Mouse (Mus musculus) forebrain, embryonic 16.5 days (tissue): Measurements from ENCODE around the gene Hps5. TPM values are rescaled to one million over a fixed set of nuclear protein-coding genes. Genes with fewer than 3 reads are reported as not detected.
"Not testable (repeated sequence)": the region's sequence is repeated elsewhere in the genome, so short reads cannot be mapped to it uniquely, and the experiment has no call there.

Experiments used
- ATAC-seq: fragments of 200-750 bp; cut with Nextera tagmentation; 2 replicates; pipeline ENCODE4 v1.8.0; 2017; ENCODE audit warnings: mild to moderate bottlenecking, moderate library complexity
- H3K27ac ChIP-seq: fragments of 300-500 bp; sonication (generic); 2 replicates; pipeline ENCODE4 v1.5.1; 2014; ENCODE audit warnings: low read length, control low read depth
- H3K27me3 ChIP-seq: fragments of 300-500 bp; sonication (generic); replicated peaks from 2 replicates; pipeline ENCODE4 v1.6.1; 2014; ENCODE audit warnings: low read length; ENCODE audit not compliant: control insufficient read depth, insufficient read depth
- H3K36me3 ChIP-seq: fragments of 300-500 bp; sonication (generic); 2 replicates; pipeline ENCODE4 v1.6.1; 2014; ENCODE audit not compliant: control insufficient read depth, insufficient read depth
- H3K4me1 ChIP-seq: fragments of 300-500 bp; sonication (generic); replicated peaks from 2 replicates; pipeline ENCODE4 v1.6.1; 2014; ENCODE audit warnings: low read length; ENCODE audit not compliant: control insufficient read depth, insufficient read depth
- H3K4me2 ChIP-seq: fragments of 300-500 bp; sonication (generic); 2 replicates; pipeline ENCODE4 v1.6.1; 2014; ENCODE audit warnings: mild to moderate bottlenecking, low read length, control low read depth
- H3K4me3 ChIP-seq: fragments of 300-500 bp; sonication (generic); replicated peaks from 2 replicates; pipeline ENCODE4 v1.5.1; 2014; ENCODE audit warnings: mild to moderate bottlenecking, low read length, control low read depth
- H3K9ac ChIP-seq: fragments of 300-500 bp; sonication (generic); replicated peaks from 2 replicates; pipeline ENCODE4 v1.6.1; 2014; ENCODE audit warnings: low read depth, low read length, control low read depth
- H3K9me3 ChIP-seq: fragments of 300-500 bp; sonication (generic); 2 replicates; pipeline ENCODE4 v1.6.1; 2016; ENCODE audit warnings: low read length; ENCODE audit not compliant: control insufficient read depth
- WGBS: fragments of 180-500 bp; shearing (Covaris S2); extraction: QIAGEN DNeasy Blood & Tissue Kit; methylation state at CpG from one replicate; pipeline ENCODE4 v1.1.7; 2014; 5-methylcytosine and 5-hydroxymethylcytosine counted together
- polyA plus RNA-seq: library from polyadenylated mRNA; unstranded; fragments of >200 nt; fragmentation: Nextera tagmentation; extraction: Ambion mirVana; gene quantifications from 2 replicates; pipeline ENCODE4 v1.2.1, GENCODE M21; 2015

Hps5 gene
- polyA plus RNA-seq, 1 experiment from 2014 or later = 16.9 TPM

- ATAC-seq = no peak
- no peaks in the 10 kb centered on the region for H3K27me3 ChIP-seq
- H3K9me3 ChIP-seq = no peaks in the 10 kb centered on the region
- no peak overlapping the region for H3K4me3 ChIP-seq
- no peaks in the 10 kb centered on the region for H3K4me1 ChIP-seq
- no peaks in the 10 kb centered on the region for H3K36me3 ChIP-seq
- H3K27ac ChIP-seq = no peak overlapping the region
- no peak overlapping the region for H3K4me2 ChIP-seq
- no peak overlapping the region for H3K9ac ChIP-seq
- WGBS = 31% methylated on average over 3 of the region's 3 CpGs
Measured at GRCm38 (mm10) chr7:46748459-46748858, 47.4 kb downstream of the Hps5 start.

DNA sequence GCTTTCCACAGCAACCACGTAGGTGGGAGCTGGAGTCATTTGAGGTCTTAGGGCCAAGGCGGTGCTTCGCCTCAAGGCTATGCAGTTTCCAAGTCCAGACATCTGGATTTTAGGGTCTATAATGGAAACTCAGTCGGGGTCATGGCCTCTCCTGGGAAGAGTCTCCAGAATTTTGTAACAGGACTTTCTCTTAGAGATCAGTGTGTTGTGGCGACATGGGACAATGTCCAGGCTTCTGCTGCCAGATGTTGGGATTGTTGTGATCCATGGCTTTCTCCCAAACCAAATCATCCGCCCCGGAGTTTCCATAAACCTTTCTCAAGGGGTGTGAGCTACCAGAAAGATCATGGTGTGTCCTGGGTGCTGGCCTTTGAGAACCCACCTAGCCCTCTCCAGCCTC, 49.5 kb downstream of the Hps5 start:
- Histone ChIP-seq H3K4me3 (no peak overlapping the region), H3K27me3 (no peaks in the 10 kb centered on the region), H3K9me3 (no peaks in the 10 kb centered on the region), H3K27ac (no peak overlapping the region), H3K9ac (no peak overlapping the region), H3K36me3 (no peaks in the 10 kb centered on the region), H3K4me2 (no peak overlapping the region), H3K4me1 (no peaks in the 10 kb centered on the region)
- 92% methylated on average over 7 of the region's 7 CpGs for WGBS
- no peak for ATAC-seq

DNA sequence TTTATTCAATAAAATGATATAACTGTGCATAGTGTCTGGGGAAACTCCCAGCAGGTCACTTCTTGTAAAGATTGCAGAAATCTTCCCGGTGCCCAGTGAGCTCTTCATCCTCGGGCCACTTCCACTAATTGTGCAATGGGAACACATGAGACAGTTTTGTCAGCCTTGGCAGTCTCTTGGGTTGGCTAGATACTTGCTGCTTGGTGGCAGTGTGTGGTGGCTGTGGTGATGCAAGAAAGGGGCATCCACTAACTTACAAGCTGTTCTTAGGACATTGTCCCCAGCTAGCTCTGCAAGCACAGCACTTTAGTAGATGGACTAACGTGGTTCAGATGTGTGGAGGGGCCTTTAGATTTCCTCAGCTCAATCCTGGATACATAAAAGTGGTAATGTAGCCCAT, 50.0 kb downstream of the Hps5 start:
- no peaks in the 10 kb centered on the region for H3K36me3 ChIP-seq
- no peak overlapping the region for H3K4me3 ChIP-seq
- no peak overlapping the region for H3K4me2 ChIP-seq
- WGBS = 74% methylated on average over 3 of the region's 3 CpGs
- H3K27ac ChIP-seq = no peak overlapping the region
- H3K9ac ChIP-seq = no peak overlapping the region
- ATAC-seq = no peak
- H3K9me3 ChIP-seq = no peaks in the 10 kb centered on the region
- no peaks in the 10 kb centered on the region for H3K27me3 ChIP-seq
- no peaks in the 10 kb centered on the region for H3K4me1 ChIP-seq

GRCm38 (mm10) chr7:46742880-46743279, 53.0 kb downstream of the Hps5 start, which contains the start of gene Saa1:
Gene Saa1 (minus strand): TSS chr7:46742980.
- not testable (repeated sequence) for H3K27ac ChIP-seq, ATAC-seq
- WGBS = 81% methylated on average over 3 of the region's 3 CpGs

GRCm38 (mm10) chr7:46740041-46740440, 55.8 kb downstream of the Hps5 start:
- H3K9ac ChIP-seq, H3K4me3 ChIP-seq, H3K27ac ChIP-seq, H3K4me2 ChIP-seq, H3K4me1 ChIP-seq, H3K9me3 ChIP-seq, H3K36me3 ChIP-seq, ATAC-seq, H3K27me3 ChIP-seq: not testable (repeated sequence)
- WGBS = 76% methylated on average over 5 of the region's 5 CpGs

More at GRCm38 (mm10) chr7:46742880-46743279, 53.0 kb downstream of the Hps5 start, which contains the start of gene Saa1:
- not testable (repeated sequence) for H3K27me3 ChIP-seq, H3K9me3 ChIP-seq, H3K4me3 ChIP-seq, H3K9ac ChIP-seq, H3K36me3 ChIP-seq, H3K4me1 ChIP-seq, H3K4me2 ChIP-seq

DNA sequence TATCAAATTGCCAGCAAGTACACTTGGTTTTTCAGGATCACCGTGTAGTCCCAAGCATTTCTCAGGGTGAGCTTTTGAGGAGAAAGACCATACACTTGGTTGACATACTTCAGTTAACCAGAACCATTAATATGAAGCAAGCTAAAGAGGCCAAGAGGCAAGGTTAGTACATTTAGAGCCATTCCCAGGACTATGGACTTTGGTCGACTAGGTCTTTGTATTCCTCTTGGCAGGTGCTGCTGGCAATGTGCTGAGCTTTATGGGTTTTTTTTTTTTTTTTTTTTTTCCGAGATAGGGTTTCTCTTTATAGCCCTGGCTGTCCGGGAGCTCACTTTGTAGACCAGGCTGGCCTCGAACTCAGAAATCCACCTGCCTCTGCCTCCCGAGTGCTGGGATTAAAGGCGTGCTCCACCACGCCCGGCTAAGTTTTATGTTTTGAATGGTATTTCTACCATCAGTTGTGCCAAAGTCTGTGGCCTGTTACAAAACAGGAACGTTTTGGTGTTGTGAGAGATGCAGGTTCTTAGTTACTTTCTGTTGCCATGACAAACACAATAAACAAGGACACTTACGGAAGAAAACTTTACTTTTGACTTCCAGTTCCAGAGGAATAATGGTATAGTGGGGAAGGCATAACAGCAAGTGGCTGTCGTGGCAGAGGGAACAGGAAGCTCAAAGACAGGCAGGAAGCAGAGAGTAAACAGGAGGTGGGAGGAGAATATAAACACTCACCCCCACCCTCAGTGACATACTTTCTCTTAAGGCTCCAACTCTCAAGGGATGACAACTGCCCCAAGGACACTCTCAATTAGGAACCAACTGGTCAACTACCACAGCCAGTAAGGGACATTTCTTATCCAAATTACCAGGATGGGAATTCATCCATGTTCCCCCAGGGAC, 57.1 kb downstream of the Hps5 start:
- H3K9me3 ChIP-seq = no peaks in the 10 kb centered on the region
- WGBS = 86% methylated on average over 12 of the region's 12 CpGs
- ATAC-seq = no peak
- no peaks in the 10 kb centered on the region for H3K36me3 ChIP-seq
- H3K4me2 ChIP-seq = no peak overlapping the region
- no peak overlapping the region for H3K9ac ChIP-seq
- H3K4me3 ChIP-seq = no peak overlapping the region
- H3K27me3 ChIP-seq = no peaks in the 10 kb centered on the region
- H3K27ac ChIP-seq = no peak overlapping the region
- H3K4me1 ChIP-seq = no peaks in the 10 kb centered on the region

DNA sequence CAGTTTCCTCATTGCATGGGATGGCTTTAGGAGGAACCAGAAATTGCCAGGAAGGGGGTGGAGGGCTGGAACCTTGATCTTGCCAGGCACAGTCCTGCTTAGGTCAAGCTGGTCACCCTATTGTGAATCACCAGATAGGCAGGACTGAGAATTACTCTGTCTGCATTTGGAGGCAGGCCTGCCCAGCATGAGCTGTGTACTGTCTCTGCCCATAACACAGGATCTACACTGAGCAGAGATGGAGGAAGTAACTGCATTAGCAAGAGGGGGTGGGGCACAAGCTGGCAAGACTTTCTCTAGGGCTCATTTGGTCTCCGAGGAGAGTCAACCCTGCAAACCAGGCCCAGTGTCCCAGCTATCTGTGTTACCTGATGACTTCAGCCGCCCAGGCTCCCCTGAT, 60.9 kb downstream of the Hps5 start:
- H3K9me3 ChIP-seq = no peaks in the 10 kb centered on the region
- WGBS = 87% methylated on average over 2 of the region's 2 CpGs
- H3K4me1 ChIP-seq = no peaks in the 10 kb centered on the region

GRCm38 (mm10) chr7:46732458-46732857, 63.4 kb downstream of the Hps5 start, which contains the start of gene Saa4:
Gene Saa4 (minus strand): TSS chr7:46732603.
- Histone ChIP-seq H3K4me1 (no peaks in the 10 kb centered on the region), H3K27ac (no peak within 1 kb of the TSS), H3K27me3 (no peaks in the 10 kb centered on the region), H3K4me2 (no peak within 1 kb of the TSS), H3K9me3 (no peaks in the 10 kb centered on the region), H3K9ac (no peak within 1 kb of the TSS), H3K4me3 (no peak within 1 kb of the TSS), H3K36me3 (no peaks in the 10 kb centered on the region)
- no peak for ATAC-seq
- 86% methylated on average over 4 of the region's 4 CpGs for WGBS

More for the DNA sequence above, 60.9 kb downstream of the Hps5 start:
- no peak for ATAC-seq
- no peaks in the 10 kb centered on the region for H3K36me3 ChIP-seq
- no peaks in the 10 kb centered on the region for H3K27me3 ChIP-seq
- H3K4me2 ChIP-seq = no peak overlapping the region
- H3K4me3 ChIP-seq = no peak overlapping the region
- H3K9ac ChIP-seq = no peak overlapping the region
- no peak overlapping the region for H3K27ac ChIP-seq

DNA sequence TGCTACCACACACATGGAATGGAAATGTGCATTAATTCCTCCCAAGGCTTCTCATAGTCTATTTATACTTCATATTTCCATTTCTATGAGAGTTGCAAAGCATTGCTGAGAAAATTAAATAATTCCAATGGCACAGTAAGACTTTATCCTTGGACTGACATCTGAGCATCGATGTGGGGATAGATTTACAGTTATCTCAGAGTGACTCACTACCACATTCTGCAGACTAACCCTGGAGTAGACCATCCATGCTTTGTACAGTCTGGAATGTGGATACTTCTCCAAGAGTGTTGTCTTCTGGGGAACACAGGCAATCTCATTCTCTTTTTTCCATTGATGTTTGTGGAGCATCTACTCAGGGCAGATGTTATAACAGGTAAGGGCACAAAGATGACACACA, 68.3 kb downstream of the Hps5 start:
- 95% methylated on average over 1 of the region's 1 CpGs for WGBS
- Histone ChIP-seq H3K9me3 (no peaks in the 10 kb centered on the region), H3K4me1 (no peaks in the 10 kb centered on the region), H3K9ac (no peak overlapping the region), H3K4me2 (no peak overlapping the region), H3K4me3 (no peak overlapping the region), H3K27ac (no peak overlapping the region), H3K36me3 (no peaks in the 10 kb centered on the region), H3K27me3 (no peaks in the 10 kb centered on the region)
- ATAC-seq = no peak
